Mouse (Mus musculus): ENCODE measurements around the gene Ufsp2. TPM values are rescaled to one million over a fixed set of nuclear protein-coding genes. Genes with fewer than 3 reads are reported as not detected.

Gene Ufsp2
- polyA plus RNA-seq, 1 experiment from 2014 or later = 96.8 TPM

- H3K27me3 ChIP-seq = no peaks in the 10 kb centered on the region
- no peak for ATAC-seq (ENCODE audit: insufficient number of reproducible peaks, low FRiP score, low TSS enrichment, low read depth)
- no peaks in the 10 kb centered on the region for H3K36me3 ChIP-seq
- 46% methylated on average over 4 of the region's 4 CpGs for WGBS
- no peak overlapping the region for H3K4me2 ChIP-seq
- H3K9me3 ChIP-seq = no peaks in the 10 kb centered on the region
- no peak overlapping the region for H3K9ac ChIP-seq
- H3K4me3 ChIP-seq = no peak overlapping the region
- no peaks in the 10 kb centered on the region for H3K4me1 ChIP-seq
- no peak overlapping the region for H3K27ac ChIP-seq
Measured at GRCm38 (mm10) chr8:46024392-46024791, 49.1 kb downstream of the Ufsp2 start.

- no peaks in the 10 kb centered on the region for H3K9me3 ChIP-seq
- 78% methylated on average over 11 of the region's 11 CpGs for WGBS
- no peaks in the 10 kb centered on the region for H3K27me3 ChIP-seq
- ATAC-seq (ENCODE audit: insufficient number of reproducible peaks, low FRiP score, low TSS enrichment, low read depth) = no peak
- H3K36me3 ChIP-seq = peaks cover 15% of the 10 kb centered on the region; the same call in 1 of the 2 replicates
- no peak overlapping the region for H3K27ac ChIP-seq
- no peak overlapping the region for H3K9ac ChIP-seq
- H3K4me3 ChIP-seq = no peak overlapping the region
- H3K4me2 ChIP-seq = no peak overlapping the region
- H3K4me1 ChIP-seq = peaks cover 4% of the 10 kb centered on the region; the same call in 1 of the 2 replicates
Measured at GRCm38 (mm10) chr8:46036217-46036616, 60.9 kb downstream of the Ufsp2 start.

GRCm38 (mm10) chr8:46039666-46040065 is 64.3 kb downstream of the Ufsp2 start:
- Histone ChIP-seq H3K9me3 (no peaks in the 10 kb centered on the region), H3K36me3 (peaks cover 31% of the 10 kb centered on the region), H3K9ac (no peak overlapping the region), H3K4me3 (no peak overlapping the region), H3K27ac (no peak overlapping the region), H3K4me1 (no peaks in the 10 kb centered on the region), H3K4me2 (no peak overlapping the region), H3K27me3 (no peaks in the 10 kb centered on the region)
- WGBS = 61% methylated on average over 1 of the region's 1 CpGs
- no peak for ATAC-seq (ENCODE audit: insufficient number of reproducible peaks, low FRiP score, low TSS enrichment, low read depth)

- no peak for ATAC-seq (ENCODE audit: insufficient number of reproducible peaks, low FRiP score, low TSS enrichment, low read depth)
- 61% methylated on average over 13 of the region's 13 CpGs for WGBS
Measured at GRCm38 (mm10) chr8:46040260-46040659, 64.9 kb downstream of the Ufsp2 start.

More at GRCm38 (mm10) chr8:46040260-46040659, 64.9 kb downstream of the Ufsp2 start:
- H3K4me2 ChIP-seq = no peak overlapping the region
- no peaks in the 10 kb centered on the region for H3K27me3 ChIP-seq
- H3K4me1 ChIP-seq = no peaks in the 10 kb centered on the region
- peaks cover 32% of the 10 kb centered on the region for H3K36me3 ChIP-seq
- no peaks in the 10 kb centered on the region for H3K9me3 ChIP-seq
- no peak overlapping the region for H3K4me3 ChIP-seq
- H3K27ac ChIP-seq = no peak overlapping the region
- no peak overlapping the region for H3K9ac ChIP-seq

Other genes starting within 250 kb of the Ufsp2 start
- gene Pdlim3, start 90.1 kb upstream of the Ufsp2 start, polyA plus RNA-seq (2015; fragmentation: Nextera tagmentation; extraction: Ambion mirVana) = 83.4 and 124 TPM in 2 replicates
- gene Ccdc110, start 40.9 kb upstream of the Ufsp2 start, polyA plus RNA-seq (2015; fragmentation: Nextera tagmentation; extraction: Ambion mirVana) = 0.05 TPM in 1 of 2 replicates, not detected in the other
- gene 1700029J07Rik, start 276 bp upstream of the Ufsp2 start, polyA plus RNA-seq (2015; fragmentation: Nextera tagmentation; extraction: Ambion mirVana) = 3.2 and 3.6 TPM in 2 replicates
- 0.33 and 0.57 TPM in 2 replicates for gene Lrp2bp, start 23.8 kb downstream of the Ufsp2 start, polyA plus RNA-seq (2015; fragmentation: Nextera tagmentation; extraction: Ambion mirVana)
- gene Ankrd37, start 30.2 kb downstream of the Ufsp2 start, polyA plus RNA-seq (2015; fragmentation: Nextera tagmentation; extraction: Ambion mirVana) = 31.2 TPM in 2 replicates
- 26.4 and 27.4 TPM in 2 replicates for gene Cfap97, start 176.2 kb downstream of the Ufsp2 start, polyA plus RNA-seq (2015; fragmentation: Nextera tagmentation; extraction: Ambion mirVana)
- gene Snx25, start 176.6 kb downstream of the Ufsp2 start, polyA plus RNA-seq (2015; fragmentation: Nextera tagmentation; extraction: Ambion mirVana) = 5.4 and 6.1 TPM in 2 replicates
- 460 and 537 TPM in 2 replicates for gene Slc25a4, start 235.8 kb downstream of the Ufsp2 start, polyA plus RNA-seq (2015; fragmentation: Nextera tagmentation; extraction: Ambion mirVana)